Mouse (Mus musculus) neural tube, embryonic 14.5 days (tissue): ENCODE results near the gene 1700080E11Rik. TPM values are rescaled to one million over a fixed set of nuclear protein-coding genes. Genes with fewer than 3 reads are reported as not detected.
A peak's percentile ranks its signal among the peaks of the same experiment; 100 is the strongest.

Experiments
- ATAC-seq: fragments of 200-750 bp; cut with Nextera tagmentation; 2 replicates; pipeline ENCODE4 v1.8.0; 2017; ENCODE audit warnings: low read depth, mild to moderate bottlenecking, moderate TSS enrichment, moderate library complexity
- H3K27ac ChIP-seq: fragments of 300-500 bp; sonication (generic); 2 replicates; pipeline ENCODE4 v1.5.1; 2014; ENCODE audit warnings: low read depth, mild to moderate bottlenecking, control low read depth, low read length, moderate library complexity, mixed read lengths
- H3K27me3 ChIP-seq: fragments of 300-500 bp; sonication (generic); 2 replicates; pipeline ENCODE4 v1.6.1; 2014; ENCODE audit warnings: low read length; ENCODE audit not compliant: control insufficient read depth, insufficient read depth
- H3K36me3 ChIP-seq: fragments of 300-500 bp; sonication (generic); 2 replicates; pipeline ENCODE4 v1.6.1; 2014; ENCODE audit warnings: low read length, mixed read lengths; ENCODE audit not compliant: control insufficient read depth, insufficient read depth
- H3K4me1 ChIP-seq: fragments of 300-500 bp; sonication (generic); 2 replicates; pipeline ENCODE4 v1.6.1; 2014; ENCODE audit warnings: low read length; ENCODE audit not compliant: control insufficient read depth, insufficient read depth
- H3K4me2 ChIP-seq: fragments of 300-500 bp; sonication (generic); 2 replicates; pipeline ENCODE4 v1.6.1; 2014; ENCODE audit warnings: mild to moderate bottlenecking, low read depth, low read length, control low read depth
- H3K4me3 ChIP-seq: fragments of 300-500 bp; sonication (generic); 2 replicates; pipeline ENCODE4 v1.5.1; 2014; ENCODE audit warnings: low read depth, low read length, control low read depth, mixed read lengths
- H3K9ac ChIP-seq: fragments of 300-500 bp; sonication (generic); replicated peaks from 2 replicates; pipeline ENCODE4 v1.6.1; 2014; ENCODE audit warnings: low read depth, mild to moderate bottlenecking, control low read depth, low read length, mixed read lengths
- H3K9me3 ChIP-seq: fragments of 300-500 bp; sonication (generic); 2 replicates; pipeline ENCODE4 v1.6.1; 2016; ENCODE audit warnings: low read length; ENCODE audit not compliant: control insufficient read depth
- WGBS: fragments of 180-500 bp; shearing (Covaris S2); extraction: QIAGEN DNeasy Blood & Tissue Kit; methylation state at CpG from one replicate; pipeline ENCODE4 v1.1.7; 2014; 5-methylcytosine and 5-hydroxymethylcytosine counted together
- polyA plus RNA-seq: library from polyadenylated mRNA; unstranded; fragments of >200 nt; fragmentation: Nextera tagmentation; extraction: Ambion mirVana; gene quantifications from 2 replicates; pipeline ENCODE4 v1.2.1, GENCODE M21; 2014

The 1700080E11Rik gene
- not detected in 2 replicates for polyA plus RNA-seq

DNA sequence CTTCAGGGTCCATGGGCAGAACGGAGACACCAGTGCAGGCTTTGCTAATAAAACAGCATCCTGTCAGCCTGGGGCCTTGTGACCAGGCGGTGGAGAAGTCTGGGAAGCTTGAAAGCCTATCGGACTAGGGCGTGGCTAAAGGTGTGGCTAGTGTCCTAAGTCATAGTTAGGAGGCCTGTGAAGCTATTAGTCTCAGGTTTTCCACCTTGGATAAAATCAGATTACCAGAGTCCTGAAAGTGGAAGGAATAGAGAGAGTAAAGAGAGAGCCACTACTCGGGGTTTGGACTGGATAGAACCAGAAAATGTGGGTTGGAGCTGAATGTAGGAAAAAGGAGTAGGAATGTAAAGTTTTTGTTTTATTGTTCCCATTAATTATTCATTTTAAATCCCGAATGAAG, at the start of gene 1700080E11Rik:
1700080E11Rik (minus strand) TSS at position 101 of the 400 bp plus-strand sequence.
- H3K4me1 ChIP-seq = no peaks in the 10 kb centered on the region
- H3K9me3 ChIP-seq = no peaks in the 10 kb centered on the region
- H3K36me3 ChIP-seq = no peaks in the 10 kb centered on the region
- no peak within 1 kb of the TSS for H3K4me2 ChIP-seq
- ATAC-seq = no peak
- no peak within 1 kb of the TSS for H3K27ac ChIP-seq
- no peaks in the 10 kb centered on the region for H3K27me3 ChIP-seq
- WGBS = 82% methylated on average over 6 of the region's 6 CpGs
- H3K4me3 ChIP-seq = no peak within 1 kb of the TSS
- no peak within 1 kb of the TSS for H3K9ac ChIP-seq

- Histone ChIP-seq H3K27me3 (no peaks in the 10 kb centered on the region), H3K9ac (no peak overlapping the region), H3K36me3 (no peaks in the 10 kb centered on the region), H3K4me3 (no peak overlapping the region), H3K27ac (no peak overlapping the region), H3K9me3 (no peaks in the 10 kb centered on the region), H3K4me1 (no peaks in the 10 kb centered on the region), H3K4me2 (no peak overlapping the region)
- no peak for ATAC-seq
- 76% methylated on average over 3 of the region's 3 CpGs for WGBS
Measured at GRCm38 (mm10) chr9:105186725-105187124, 41.8 kb upstream of the 1700080E11Rik start.

- Histone ChIP-seq H3K36me3 (no peaks in the 10 kb centered on the region), H3K4me3 (no peak overlapping the region), H3K27me3 (no peaks in the 10 kb centered on the region), H3K4me2 (no peak overlapping the region), H3K9me3 (no peaks in the 10 kb centered on the region), H3K27ac (no peak overlapping the region), H3K4me1 (no peaks in the 10 kb centered on the region), H3K9ac (no peak overlapping the region)
- WGBS = 93% methylated on average over 3 of the region's 3 CpGs
- no peak for ATAC-seq
Measured at GRCm38 (mm10) chr9:105182392-105182791, 37.5 kb upstream of the 1700080E11Rik start.

DNA sequence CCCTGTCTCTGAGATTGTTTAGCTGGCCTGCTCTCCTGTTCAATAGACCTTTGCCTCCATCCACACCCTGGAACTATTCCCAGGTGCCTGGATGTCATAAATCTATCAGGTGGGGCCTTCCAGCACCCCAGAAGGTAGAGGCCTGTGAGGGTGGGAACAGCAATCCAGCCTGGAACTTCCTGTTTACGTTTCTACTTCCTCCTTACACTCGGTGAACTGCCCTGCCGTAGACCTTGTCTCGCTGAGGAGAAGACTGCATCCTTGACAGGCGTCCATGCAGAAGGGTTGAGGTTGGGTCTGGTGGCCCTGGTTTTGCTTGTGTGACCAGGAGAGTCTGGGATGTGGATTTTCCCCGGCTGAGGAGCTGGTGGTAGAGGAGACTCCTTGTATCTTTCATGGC, 5.7 kb downstream of the 1700080E11Rik start:
- no peak for ATAC-seq
- H3K27me3 ChIP-seq = no peaks in the 10 kb centered on the region
- no peaks in the 10 kb centered on the region for H3K36me3 ChIP-seq
- H3K9ac ChIP-seq = no peak overlapping the region
- H3K4me3 ChIP-seq = no peak overlapping the region
- WGBS = 90% methylated on average over 6 of the region's 6 CpGs
- no peak overlapping the region for H3K27ac ChIP-seq
- no peaks in the 10 kb centered on the region for H3K4me1 ChIP-seq
- no peaks in the 10 kb centered on the region for H3K9me3 ChIP-seq
- H3K4me2 ChIP-seq = no peak overlapping the region

- ATAC-seq = no peak
- Histone ChIP-seq H3K4me1 (0 out of 2 replicates have a peak, but pooled peaks cover 2% of the 10 kb centered on the region), H3K4me3 (no peak overlapping the region), H3K9me3 (no peaks in the 10 kb centered on the region), H3K9ac (no peak overlapping the region), H3K36me3 (no peaks in the 10 kb centered on the region), H3K27ac (no peak overlapping the region), H3K4me2 (no peak overlapping the region), H3K27me3 (no peaks in the 10 kb centered on the region)
- WGBS = 43% methylated on average over 1 of the region's 1 CpGs
Measured at GRCm38 (mm10) chr9:105136404-105136803, 8.5 kb downstream of the 1700080E11Rik start.

DNA sequence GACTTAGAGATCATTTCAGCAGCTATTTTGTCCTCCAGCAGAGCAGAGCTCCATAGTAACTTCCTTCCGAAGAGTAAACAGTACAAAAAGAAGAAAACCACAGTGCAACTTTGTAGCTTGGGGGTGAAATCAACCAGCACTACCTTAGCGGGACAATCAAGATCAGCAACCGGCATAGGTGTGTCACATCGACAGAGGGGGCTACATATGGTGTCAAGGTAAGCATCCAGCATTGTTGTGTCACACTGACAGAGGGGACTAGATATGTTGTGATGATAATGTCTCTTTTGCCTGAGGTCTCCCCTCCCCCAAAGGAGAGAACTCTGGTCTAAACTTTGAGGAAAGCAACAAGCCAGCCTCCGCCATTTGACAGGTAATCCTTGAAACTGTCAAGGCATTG, 10.4 kb downstream of the 1700080E11Rik start:
- Histone ChIP-seq H3K9me3 (no peaks in the 10 kb centered on the region), H3K4me2 (no peak overlapping the region), H3K27ac (no peak overlapping the region), H3K36me3 (no peaks in the 10 kb centered on the region), H3K4me1 (peaks cover 14% of the 10 kb centered on the region), H3K9ac (no peak overlapping the region), H3K4me3 (no peak overlapping the region), H3K27me3 (no peaks in the 10 kb centered on the region)
- no peak for ATAC-seq
- WGBS = 87% methylated on average over 5 of the region's 5 CpGs

GRCm38 (mm10) chr9:105132002-105132367, 12.9 kb downstream of the 1700080E11Rik start:
- Histone ChIP-seq H3K36me3 (no peaks in the 10 kb centered on the region), H3K27ac (peak overlapping the region; percentile 91), H3K9ac (no peak overlapping the region), H3K9me3 (no peaks in the 10 kb centered on the region), H3K4me3 (peak overlapping the region; percentile 70), H3K4me1 (peaks cover 14% of the 10 kb centered on the region), H3K27me3 (no peaks in the 10 kb centered on the region), H3K4me2 (peak overlapping the region; percentile 83)
- WGBS = 25% methylated on average over 5 of the region's 5 CpGs
- ATAC-seq = peak; percentile 62

GRCm38 (mm10) chr9:105131253-105132001, 13.5 kb downstream of the 1700080E11Rik start, which contains the start of gene Nudt16:
Gene Nudt16 (minus strand): TSS chr9:105131824.
- peak within 1 kb of the TSS; percentile 70 for H3K4me3 ChIP-seq
- no peaks in the 10 kb centered on the region for H3K9me3 ChIP-seq
- H3K4me2 ChIP-seq = peak within 1 kb of the TSS; percentile 83
- peaks cover 14% of the 10 kb centered on the region for H3K4me1 ChIP-seq
- no peaks in the 10 kb centered on the region for H3K27me3 ChIP-seq
- peak within 1 kb of the TSS; percentile 81 for H3K9ac ChIP-seq
- H3K27ac ChIP-seq = peak within 1 kb of the TSS; percentile 91
- under 1% methylated on average over 60 of the region's 60 CpGs for WGBS
- ATAC-seq = peak; percentile 99
- H3K36me3 ChIP-seq = no peaks in the 10 kb centered on the region

- Histone ChIP-seq H3K9ac (no peak overlapping the region), H3K27ac (no peak overlapping the region), H3K4me2 (no peak overlapping the region; the same call in 1 of the 2 replicates), H3K9me3 (no peaks in the 10 kb centered on the region), H3K4me1 (peaks cover 14% of the 10 kb centered on the region), H3K4me3 (no peak overlapping the region), H3K27me3 (no peaks in the 10 kb centered on the region), H3K36me3 (no peaks in the 10 kb centered on the region)
- 91% methylated on average over 8 of the region's 8 CpGs for WGBS
- ATAC-seq = no peak
Measured at GRCm38 (mm10) chr9:105130331-105130730, 14.6 kb downstream of the 1700080E11Rik start.
